In the genomic region with DNA sequence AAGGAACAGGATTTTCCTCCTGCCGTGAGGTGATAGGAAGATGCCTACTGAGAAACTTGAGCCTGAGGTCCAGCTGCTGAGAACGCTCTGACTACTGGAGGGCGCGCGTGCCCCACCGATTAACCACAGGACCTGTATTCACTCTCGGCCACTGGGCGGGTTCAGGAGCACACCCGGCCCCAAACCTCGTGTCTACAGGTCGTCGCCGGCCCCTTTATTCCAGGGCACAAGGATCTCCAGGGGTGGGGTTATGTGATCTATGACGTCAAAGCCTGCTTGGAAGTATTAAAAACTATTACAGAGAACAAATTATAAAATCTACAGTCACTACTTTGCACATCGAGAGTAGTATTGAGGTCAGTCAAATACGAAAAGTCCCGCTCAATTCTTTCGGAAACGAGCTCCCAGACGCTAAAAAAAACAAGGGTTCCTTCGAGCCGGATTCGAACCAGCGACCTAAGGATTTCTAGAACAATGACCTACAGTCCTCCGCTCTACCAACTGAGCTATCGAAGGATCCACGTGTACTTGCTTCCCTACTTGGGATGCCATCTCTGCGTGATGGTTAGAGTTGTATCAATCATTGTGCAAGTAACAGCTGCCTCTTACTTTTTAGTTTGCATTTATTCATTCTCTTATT, we compare ENCODE assay signal across 8 mouse cellular contexts. TPM values are rescaled to one million over a fixed set of nuclear protein-coding genes. Genes with fewer than 3 reads are reported as not detected.
A peak's percentile ranks its signal among the peaks of the same experiment; 100 is the strongest.
DNase-seq lines count a peak whose midpoint lies in the region; ATAC-seq and TF ChIP-seq lines count a peak whose summit lies in the region.

No protein-coding gene starts in this region.

- WGBS in heart, embryonic 13.5 days, result under 1% methylated on average over 28 of the region's 28 CpGs
- under 1% methylated on average over 28 of the region's 28 CpGs for WGBS in kidney, postnatal 0 days
- under 1% methylated on average over 28 of the region's 28 CpGs for WGBS in liver, embryonic 12.5 days (ENCODE audit: insufficient replicate concordance)

- peak overlapping the region; percentile 53 for H3K4me3 ChIP-seq in brown adipose tissue, adult 24 weeks (ENCODE audit: insufficient read depth, low read depth, low read length)
- peak overlapping the region; percentile 66 for H3K4me3 ChIP-seq in heart, embryonic 13.5 days
- peak overlapping the region; percentile 58 for H3K4me3 ChIP-seq in kidney, postnatal 0 days (replicated peaks; ENCODE audit: low read depth, low read length)
- peak overlapping the region; percentile 63 for H3K4me3 ChIP-seq in liver, embryonic 12.5 days

- peak; percentile 90 for TF ChIP-seq CTCF in kidney, postnatal 0 days (IDR thresholded peaks at IDR 0.05; ENCODE audit: low read depth)

- peak overlapping the region; percentile 83 for H3K9ac ChIP-seq in heart, embryonic 13.5 days
- peak overlapping the region; percentile 63; the same call in 1 of the 2 replicates for H3K9ac ChIP-seq in kidney, postnatal 0 days (ENCODE audit: low read depth, low read length)
- peak overlapping the region; percentile 72 for H3K9ac ChIP-seq in liver, embryonic 12.5 days

- H3K4me1 ChIP-seq in brown adipose tissue, adult 24 weeks (ENCODE audit: control insufficient read depth, insufficient read depth, insufficient read length, low read length), result no peaks in the 10 kb centered on the region
- peaks cover 29% of the 10 kb centered on the region for H3K4me1 ChIP-seq in heart, embryonic 13.5 days
- 0 out of 2 replicates have a peak, but pooled peaks cover 3% of the 10 kb centered on the region for H3K4me1 ChIP-seq in kidney, postnatal 0 days (replicated peaks; ENCODE audit: insufficient read depth, low read length)
- H3K4me1 ChIP-seq in liver, embryonic 12.5 days, result peaks cover 54% of the 10 kb centered on the region

- H3K36me3 ChIP-seq in heart, embryonic 13.5 days, result 0 out of 2 replicates have a peak, but pooled peaks cover under 1% of the 10 kb centered on the region
- no peaks in the 10 kb centered on the region for H3K36me3 ChIP-seq in kidney, postnatal 0 days (ENCODE audit: insufficient read depth, low read length)
- no peaks in the 10 kb centered on the region for H3K36me3 ChIP-seq in liver, embryonic 12.5 days
- no peaks in the 10 kb centered on the region for H3K36me3 ChIP-seq in splenic B cell, adult 2 months (ENCODE audit: control insufficient read depth, insufficient read depth, low read length, poor library complexity, severe bottlenecking)

- peak overlapping the region; percentile 82 for H3K4me2 ChIP-seq in heart, embryonic 13.5 days
- H3K4me2 ChIP-seq in kidney, postnatal 0 days (ENCODE audit: low read length), result peak overlapping the region; percentile 66
- H3K4me2 ChIP-seq in liver, embryonic 12.5 days, result peak overlapping the region; percentile 88

- peak overlapping the region; percentile 37; the same call in 1 of the 2 replicates for H3K27ac ChIP-seq in brown adipose tissue, adult 24 weeks (replicated peaks; ENCODE audit: low read depth, low read length)
- peak overlapping the region; percentile 95 for H3K27ac ChIP-seq in heart, embryonic 13.5 days (replicated peaks)
- H3K27ac ChIP-seq in kidney, postnatal 0 days, result peak overlapping the region; percentile 94
- peak overlapping the region; percentile 86 for H3K27ac ChIP-seq in liver, embryonic 12.5 days

- peak; percentile 87 for ATAC-seq in erythroid progenitor cell, adult 5-6 weeks (replicated peaks; ENCODE audit: low FRiP score, poor library complexity, severe bottlenecking)
- peak; percentile 82 for ATAC-seq in heart, embryonic 13.5 days (ENCODE audit: extremely low read depth, insufficient number of reproducible peaks, low FRiP score, low TSS enrichment)
- peak; percentile 95 for ATAC-seq in kidney, postnatal 0 days (replicated peaks; ENCODE audit: low FRiP score, low read depth)
- ATAC-seq in liver, embryonic 12.5 days, result peak; percentile 91

- no peaks in the 10 kb centered on the region for H3K9me3 ChIP-seq in heart, embryonic 13.5 days
- H3K9me3 ChIP-seq in kidney, postnatal 0 days (replicated peaks; ENCODE audit: low read length), result no peaks in the 10 kb centered on the region
- no peaks in the 10 kb centered on the region for H3K9me3 ChIP-seq in liver, embryonic 12.5 days (replicated peaks)

- peak; percentile 97 for DNase-seq in CD4-positive, CD25-positive, alpha-beta regulatory T cell, adult 2 months (ENCODE audit: low read depth, low spot score)
- DNase-seq in kidney, postnatal 0 days (ENCODE audit: low spot score), result peak; percentile 99
- peak; percentile 98 for DNase-seq in naive thymus-derived CD4-positive, alpha-beta T cell, adult 2 months (ENCODE audit: low read depth)
- peak; percentile 99 for DNase-seq in splenic B cell, adult 2 months (ENCODE audit: low read depth, low spot score)

- no peaks in the 10 kb centered on the region for H3K27me3 ChIP-seq in heart, embryonic 13.5 days (replicated peaks)
- no peaks in the 10 kb centered on the region for H3K27me3 ChIP-seq in kidney, postnatal 0 days (ENCODE audit: insufficient read depth, low read length)
- H3K27me3 ChIP-seq in liver, embryonic 12.5 days (replicated peaks), result no peaks in the 10 kb centered on the region
- no peaks in the 10 kb centered on the region for H3K27me3 ChIP-seq in splenic B cell, adult 2 months (ENCODE audit: control insufficient read depth, insufficient read depth, low read length, poor library complexity, severe bottlenecking)

RNA-seq across cellular contexts. Expression of a gene that starts 9.0 kb away (rescaled TPM):
- 4.4 and 5.0 TPM in 2 replicates for polyA plus RNA-seq in brown adipose tissue, adult 24 weeks (2012; ENCODE audit: insufficient read depth, insufficient read length, missing spikeins)
- total RNA-seq in erythroid progenitor cell, adult 5-6 weeks (2015; ENCODE audit: low replicate concordance), result 1.1 and 2.1 TPM in 2 replicates
- total RNA-seq in erythroid progenitor cell, adult 5-6 weeks (2017; ENCODE audit: low replicate concordance), result 1.3 and 1.6 TPM in 2 replicates
- polyA plus RNA-seq in heart, embryonic 13.5 days (2015; fragmentation: Nextera tagmentation; extraction: Ambion mirVana), result 8.5 and 8.7 TPM in 2 replicates
- polyA plus RNA-seq in kidney, postnatal 0 days (2015; fragmentation: Nextera tagmentation; extraction: Ambion mirVana), result 10.0 and 10.4 TPM in 2 replicates
- polyA plus RNA-seq in liver, embryonic 12.5 days (2016; fragmentation: Nextera tagmentation; extraction: Ambion mirVana), result 8.8 and 9.6 TPM in 2 replicates

RNA-seq across cellular contexts. Expression of a gene that starts 33.0 kb away (rescaled TPM):
- not detected in 2 replicates for polyA plus RNA-seq in brown adipose tissue, adult 24 weeks (2012; ENCODE audit: insufficient read depth, insufficient read length, missing spikeins)
- 1.4 and 4.2 TPM in 2 replicates for total RNA-seq in erythroid progenitor cell, adult 5-6 weeks (2015; ENCODE audit: low replicate concordance)
- total RNA-seq in erythroid progenitor cell, adult 5-6 weeks (2017; ENCODE audit: low replicate concordance), result 0.90 and 1.4 TPM in 2 replicates
- 1.1 and 2.2 TPM in 2 replicates for polyA plus RNA-seq in heart, embryonic 13.5 days (2015; fragmentation: Nextera tagmentation; extraction: Ambion mirVana)
- polyA plus RNA-seq in kidney, postnatal 0 days (2015; fragmentation: Nextera tagmentation; extraction: Ambion mirVana), result 0.06 TPM in 1 of 2 replicates, not detected in the other
- polyA plus RNA-seq in liver, embryonic 12.5 days (2016; fragmentation: Nextera tagmentation; extraction: Ambion mirVana), result 1.9 and 2.5 TPM in 2 replicates

RNA-seq across cellular contexts. Expression of a gene that starts 56.0 kb away (rescaled TPM):
- not detected in 2 replicates for polyA plus RNA-seq in brown adipose tissue, adult 24 weeks (2012; ENCODE audit: insufficient read depth, insufficient read length, missing spikeins)
- not detected in 2 replicates for total RNA-seq in erythroid progenitor cell, adult 5-6 weeks (2015; ENCODE audit: low replicate concordance)
- total RNA-seq in erythroid progenitor cell, adult 5-6 weeks (2017; ENCODE audit: low replicate concordance), result not detected in 2 replicates
- 0.45 and 0.82 TPM in 2 replicates for polyA plus RNA-seq in heart, embryonic 13.5 days (2015; fragmentation: Nextera tagmentation; extraction: Ambion mirVana)
- 0.13 and 0.28 TPM in 2 replicates for polyA plus RNA-seq in kidney, postnatal 0 days (2015; fragmentation: Nextera tagmentation; extraction: Ambion mirVana)
- 0.07 TPM in 1 of 2 replicates, not detected in the other for polyA plus RNA-seq in liver, embryonic 12.5 days (2016; fragmentation: Nextera tagmentation; extraction: Ambion mirVana)

Comparison
In these comparisons a context has a peak if more than half of its experiments do, and no peak if none do; other contexts are left out.
1. Peak in every context shown above with its lines: DNase-seq, ATAC-seq, H3K4me3 ChIP-seq and H3K27ac ChIP-seq.
2. H3K27ac ChIP-seq: peak in every context shown above with its lines; median percentile 95 in heart, embryonic 13.5 days; 94 in kidney, postnatal 0 days; 86 in liver, embryonic 12.5 days; 37 in brown adipose tissue, adult 24 weeks.